Mouse (Mus musculus) retina, postnatal 1 day (tissue): ENCODE results near the gene Eif2b2.

Experiments
- DNase-seq: peaks from one replicate; pipeline ENCODE4 v3.0.0-alpha.2; 2012

Eif2b2 gene

DNA sequence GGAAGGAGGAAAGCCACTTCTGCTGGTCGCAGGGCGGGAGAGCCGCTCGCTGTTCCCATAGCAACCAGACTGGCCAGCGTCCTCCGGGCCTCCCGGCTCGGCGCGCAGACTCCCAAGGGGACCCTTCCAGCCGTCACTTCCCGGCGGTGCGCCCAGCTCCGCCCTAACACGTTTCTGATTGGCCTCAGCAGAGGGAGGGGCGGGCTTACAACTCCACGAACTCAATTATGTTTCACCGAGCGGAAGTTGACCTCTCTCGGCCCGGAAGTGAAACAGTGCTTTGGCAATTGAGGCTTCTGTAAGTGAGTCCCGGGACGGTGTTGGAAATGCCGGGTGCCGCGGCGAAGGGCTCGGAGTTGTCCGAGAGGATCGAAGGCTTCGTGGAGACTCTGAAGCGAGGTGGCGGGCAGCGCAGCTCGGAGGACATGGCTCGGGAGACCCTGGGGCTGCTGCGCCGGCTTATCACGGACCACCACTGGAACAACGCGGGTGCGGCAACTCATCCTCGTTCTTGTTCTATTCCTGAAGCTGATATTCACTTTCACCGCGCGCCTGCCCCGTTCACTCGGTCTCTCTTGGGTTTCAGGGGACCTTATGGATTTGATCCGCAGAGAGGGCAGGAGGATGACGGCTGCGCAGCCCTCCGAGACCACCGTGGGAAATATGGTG is at the start of gene Eif2b2:
Gene Eif2b2 (plus strand): TSS at position 246 of the 669 bp plus-strand sequence.
- DNase-seq = peak; percentile 99

DNA sequence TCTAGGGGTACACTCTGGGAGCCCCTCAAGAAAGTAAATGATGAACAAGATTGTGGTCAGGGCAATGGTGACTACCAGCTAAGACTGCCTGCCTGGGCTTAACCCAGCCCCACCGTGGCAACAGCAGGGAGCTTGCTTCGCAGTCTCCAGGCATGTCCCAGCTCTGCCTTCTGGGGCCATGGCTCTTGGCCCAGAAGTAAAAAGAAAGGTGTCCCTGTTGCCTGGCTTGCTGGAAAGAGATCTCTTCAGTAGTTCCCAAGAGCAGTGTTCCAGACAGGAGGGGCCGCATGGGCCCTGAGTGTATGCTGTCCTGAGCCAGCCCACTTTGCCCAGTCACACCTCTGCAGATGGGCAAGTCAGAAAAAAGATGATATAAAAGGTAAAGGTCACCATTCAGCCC is 49.4 kb upstream of the Eif2b2 start:
- DNase-seq = no peak

DNA sequence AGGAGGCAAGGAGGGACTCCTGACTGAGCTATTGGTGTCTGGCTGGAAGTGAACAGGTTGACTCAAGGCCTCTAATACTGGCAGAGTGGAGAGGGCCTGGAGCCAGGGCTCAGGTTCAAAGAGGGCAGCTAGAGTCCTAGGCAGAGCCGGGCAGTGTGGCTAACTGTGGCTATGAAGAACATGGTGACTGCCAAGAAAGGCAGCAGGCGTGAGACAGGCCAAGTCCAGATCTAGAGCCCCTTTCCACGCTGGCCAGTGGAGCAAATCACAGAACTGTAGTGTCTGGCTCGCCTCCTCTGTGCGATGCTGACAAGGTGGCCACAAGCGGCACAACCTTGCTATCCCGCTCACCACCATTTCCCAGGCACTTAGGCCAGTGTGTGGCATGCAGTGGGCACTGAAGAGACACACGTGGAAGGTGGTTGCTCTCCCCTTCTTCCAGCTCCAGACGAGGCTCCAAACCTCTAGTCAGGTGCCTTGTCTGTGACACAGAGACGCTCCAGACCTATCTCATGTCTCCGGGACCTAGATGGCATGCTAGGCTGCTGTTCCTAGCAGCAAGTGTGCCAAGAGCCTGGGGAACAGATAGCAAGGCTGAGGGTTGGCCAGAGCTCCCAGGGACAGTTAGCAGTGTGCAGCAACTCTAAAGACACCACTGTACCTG is 48.9 kb upstream of the Eif2b2 start:
- no peak for DNase-seq

DNA sequence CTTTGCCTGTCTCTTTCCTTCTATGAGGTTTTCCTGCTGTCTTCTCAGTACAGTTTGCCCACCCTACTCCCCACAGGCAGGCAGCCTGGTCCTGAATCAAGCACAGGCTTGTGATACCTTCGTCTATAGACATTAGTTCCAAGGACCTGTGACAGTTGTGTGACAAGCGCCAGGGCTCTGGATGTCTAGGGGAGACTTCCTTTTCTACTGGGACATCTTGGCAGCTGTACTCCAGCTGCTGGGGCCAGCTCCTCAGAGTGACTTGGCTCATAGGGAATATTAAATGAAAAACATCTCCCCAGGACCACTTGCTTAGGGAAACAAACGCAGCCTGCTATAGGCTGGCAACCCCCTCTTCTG is 48.4 kb upstream of the Eif2b2 start:
- DNase-seq = no peak

DNA sequence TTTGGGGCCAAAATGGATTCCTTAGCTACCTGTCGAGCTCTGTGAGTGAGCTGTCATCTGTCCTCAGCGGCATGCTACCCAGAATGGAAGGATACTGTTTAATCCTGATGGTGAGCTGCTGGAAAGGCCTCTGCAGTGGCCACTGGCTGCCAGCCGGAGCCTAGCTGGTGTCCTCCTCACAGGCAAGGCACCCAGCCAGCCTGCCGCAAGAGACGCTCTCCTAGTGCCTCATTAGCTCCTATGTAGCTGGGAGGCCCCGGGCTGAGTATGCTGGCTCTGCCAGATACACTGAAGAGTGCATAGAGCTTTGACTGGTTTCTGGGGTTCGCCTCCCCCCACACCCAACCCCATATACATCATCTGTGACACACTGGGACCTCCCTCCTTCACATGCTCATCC is 45.3 kb upstream of the Eif2b2 start:
- no peak for DNase-seq

DNA sequence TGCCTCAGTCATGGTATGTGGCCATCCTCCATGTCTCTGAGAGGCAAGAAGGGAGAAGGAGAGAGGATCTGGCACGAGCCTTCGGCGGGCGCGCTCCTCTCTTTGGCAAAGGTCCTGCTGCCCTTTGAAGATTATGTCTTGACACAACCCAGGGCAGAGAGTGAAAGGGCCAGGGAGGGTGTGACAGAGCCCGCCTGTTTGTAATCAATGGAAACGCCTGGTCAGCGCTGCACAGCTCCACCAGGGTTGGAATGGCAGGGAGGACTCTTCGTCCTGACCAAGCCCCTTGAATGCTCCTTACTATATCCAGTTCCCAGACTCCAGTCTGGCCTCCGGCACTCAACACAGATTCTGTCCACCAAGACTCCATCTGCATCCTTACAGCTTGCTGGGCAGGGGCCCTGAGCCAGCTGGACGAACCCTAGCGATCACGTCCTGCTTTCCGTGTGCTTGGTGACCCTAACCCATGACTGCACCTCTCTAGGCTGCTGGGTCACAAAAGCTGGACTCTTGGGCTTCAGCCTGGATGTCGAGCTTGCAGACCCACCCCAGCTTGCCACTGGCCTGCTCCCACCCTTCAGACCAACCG is 44.1 kb upstream of the Eif2b2 start:
- peak; percentile 35 for DNase-seq

DNA sequence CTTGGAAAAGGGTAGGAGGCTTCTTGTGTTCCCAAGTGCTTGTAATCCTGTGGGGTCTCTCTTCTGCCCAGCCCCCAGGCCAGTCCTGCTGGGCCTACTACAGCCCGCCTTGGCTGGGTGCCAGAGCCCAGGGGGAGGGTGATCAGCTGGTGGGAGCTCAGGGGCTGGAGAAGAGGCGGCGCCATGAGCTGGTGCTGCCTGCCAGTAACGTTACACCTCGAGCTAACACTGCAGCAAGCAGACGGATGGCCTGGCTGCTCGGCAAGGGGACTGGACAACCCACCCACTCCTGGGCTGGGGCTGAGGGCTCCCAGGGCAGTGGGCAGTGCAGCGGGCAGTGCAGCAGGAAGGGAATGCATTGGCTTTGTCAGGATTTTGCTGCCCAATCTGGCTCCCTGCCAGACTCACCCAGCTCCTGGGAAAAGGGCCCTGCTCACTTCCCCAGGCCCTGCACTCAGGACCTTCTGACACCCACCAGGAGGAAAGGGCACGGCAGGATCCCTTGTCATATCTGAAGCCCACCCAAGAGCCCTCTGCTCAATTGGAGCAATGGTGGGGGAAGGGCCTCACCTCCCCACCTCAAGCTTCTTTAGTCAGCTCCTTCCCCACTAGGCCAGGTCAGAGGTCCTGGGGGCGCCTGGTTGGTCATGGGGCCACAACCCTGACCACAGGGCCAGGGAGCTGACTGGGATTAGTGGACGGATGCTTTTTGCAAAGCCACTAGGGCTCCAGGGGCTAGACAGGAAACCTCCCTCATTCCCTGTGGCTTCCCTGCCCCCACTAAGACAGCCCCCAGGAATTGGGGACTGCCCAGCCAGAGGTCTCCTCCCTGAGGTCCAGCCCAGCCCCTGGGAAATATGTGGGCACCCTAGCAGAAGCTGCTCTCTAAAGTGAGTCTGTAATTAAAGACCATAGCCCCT is 43.1 kb upstream of the Eif2b2 start:
- DNase-seq = peak; percentile 93

DNA sequence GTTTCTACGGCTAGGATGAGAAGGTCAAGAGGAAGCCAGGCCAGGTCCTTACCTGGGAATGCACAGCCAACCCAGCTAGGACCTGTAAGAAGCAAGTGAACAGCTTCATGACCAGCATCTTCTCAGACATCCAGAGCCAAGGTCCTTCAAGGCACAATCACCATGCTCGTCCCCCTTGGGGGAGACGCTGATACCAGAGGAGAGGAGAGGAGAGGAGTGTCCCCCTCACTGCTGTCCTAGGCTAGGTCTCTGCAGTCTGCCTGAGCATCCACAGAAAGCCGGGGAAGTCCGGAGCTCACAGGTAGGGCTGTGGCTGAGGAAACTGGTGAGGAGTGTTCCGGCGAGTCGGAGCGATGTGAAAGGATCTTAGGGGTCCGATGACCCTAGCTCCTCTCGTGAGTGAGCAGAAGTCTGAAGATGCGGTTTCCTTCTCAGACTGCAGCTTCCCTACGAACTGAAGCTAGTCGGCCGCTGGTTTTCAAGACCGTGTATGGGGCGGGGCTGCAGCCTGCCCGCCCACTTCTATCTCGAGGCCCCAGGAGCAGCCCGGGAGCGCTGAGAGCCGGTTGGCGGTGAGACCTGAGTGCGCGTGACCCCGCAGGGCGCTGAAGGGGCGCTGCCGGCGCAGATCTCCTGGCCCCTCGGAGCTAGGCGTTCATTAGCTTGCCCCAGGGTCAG is 42.3 kb upstream of the Eif2b2 start:
- peak; percentile 72 for DNase-seq

DNA sequence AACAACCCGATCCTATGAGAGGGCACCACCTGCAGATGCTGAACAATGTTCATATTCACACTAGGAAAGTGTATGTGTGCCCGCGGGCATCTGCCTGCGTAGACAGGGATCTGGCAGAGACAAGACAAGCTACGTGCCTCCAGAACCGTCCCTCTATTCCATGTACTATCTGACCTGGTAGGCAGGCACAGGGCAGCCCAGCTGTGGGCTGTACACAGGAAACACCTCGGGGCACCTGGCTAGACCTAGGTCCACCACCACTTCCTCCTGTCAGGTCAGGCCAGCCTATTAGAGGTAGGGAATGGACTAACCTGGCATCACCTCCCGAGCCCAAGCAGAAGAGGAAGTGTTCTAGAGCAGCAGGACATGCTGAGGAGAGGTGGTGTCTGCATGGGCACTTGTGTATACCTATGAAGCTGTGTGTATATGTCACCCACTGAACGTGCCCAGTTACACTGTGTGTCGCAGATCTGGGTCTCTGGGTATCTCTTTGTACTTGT is 41.5 kb upstream of the Eif2b2 start, which contains the start of gene Pgf:
Gene Pgf (minus strand): TSS at position 51 of the 500 bp plus-strand sequence.
- DNase-seq = no peak

DNA sequence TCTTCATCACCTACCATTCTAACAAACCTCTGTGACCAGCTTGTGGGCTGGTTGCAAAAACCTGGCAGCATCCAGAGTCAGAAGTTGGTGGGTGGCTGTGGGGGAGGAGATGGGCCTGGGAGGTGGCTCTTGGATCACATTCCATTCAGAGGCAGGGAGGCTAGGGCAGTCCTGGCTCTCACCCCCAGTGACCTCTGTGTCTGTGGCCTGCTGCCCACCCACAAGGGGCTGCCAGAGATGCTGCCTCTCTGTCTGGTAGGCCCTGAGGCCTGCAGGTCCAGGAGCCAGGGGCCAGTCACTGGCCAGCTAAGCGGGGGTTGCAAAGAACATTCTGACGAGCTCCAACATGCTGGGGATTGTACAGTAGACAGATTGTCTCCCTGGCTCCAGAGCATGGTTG is 41.0 kb upstream of the Eif2b2 start:
- DNase-seq = no peak

DNA sequence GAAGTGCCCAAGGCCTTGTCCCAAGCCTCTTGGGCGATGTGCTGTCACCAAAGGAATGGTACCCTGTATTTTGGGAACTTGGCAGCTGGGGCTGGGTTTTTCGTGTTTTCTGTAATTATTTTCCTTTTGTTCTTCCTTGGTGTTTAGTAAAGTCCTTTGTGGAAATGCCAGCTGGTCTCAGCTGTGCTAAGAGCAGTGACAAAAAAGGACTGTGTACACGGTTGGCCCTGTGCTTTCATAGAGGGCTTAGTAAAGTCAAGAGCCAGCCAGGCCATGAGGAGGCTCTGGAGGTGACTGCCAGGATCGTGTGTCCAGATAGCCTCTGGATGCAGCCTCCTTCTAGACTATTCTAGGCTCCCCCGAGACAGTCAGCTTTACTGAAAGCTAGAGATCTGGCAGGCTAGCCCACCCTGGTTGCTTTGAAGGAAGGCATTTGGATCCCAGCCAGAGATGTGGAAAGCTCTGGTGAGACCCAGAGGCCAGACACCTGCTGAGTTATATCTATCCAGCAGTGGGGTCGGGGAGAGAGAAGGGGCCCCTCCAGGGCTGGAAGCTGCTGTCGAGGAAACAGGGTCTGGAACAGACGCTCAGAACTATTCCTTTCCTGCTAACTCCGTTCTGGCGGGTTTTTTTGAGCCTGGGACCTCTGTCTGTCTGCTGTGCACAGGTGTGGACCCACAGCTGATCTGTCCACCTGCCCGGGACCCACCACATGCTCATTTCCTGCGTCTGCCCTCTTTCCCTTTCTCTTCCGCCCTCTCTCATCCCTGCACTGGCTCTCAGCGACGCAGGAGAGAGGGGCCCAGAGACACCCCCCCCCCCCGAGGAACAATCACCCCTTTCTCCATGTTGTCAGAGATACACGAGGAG is 37.6 kb upstream of the Eif2b2 start:
- peak; percentile 66 for DNase-seq

DNA sequence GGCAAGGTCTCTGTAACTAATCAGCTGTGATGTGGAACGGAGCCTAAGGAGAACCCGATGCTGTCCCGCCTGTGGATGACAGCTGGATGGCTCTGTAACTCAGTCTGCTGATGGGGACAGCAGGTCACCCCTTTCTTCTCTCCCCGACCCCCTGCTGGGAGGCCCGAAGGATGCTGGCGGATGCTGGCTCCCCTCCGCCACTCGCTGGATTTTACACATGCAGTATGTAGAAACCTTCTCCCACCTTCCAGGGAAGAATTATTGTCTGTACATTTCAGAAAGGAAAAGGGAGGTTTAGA is 37.0 kb upstream of the Eif2b2 start:
- peak; percentile 78 for DNase-seq

DNA sequence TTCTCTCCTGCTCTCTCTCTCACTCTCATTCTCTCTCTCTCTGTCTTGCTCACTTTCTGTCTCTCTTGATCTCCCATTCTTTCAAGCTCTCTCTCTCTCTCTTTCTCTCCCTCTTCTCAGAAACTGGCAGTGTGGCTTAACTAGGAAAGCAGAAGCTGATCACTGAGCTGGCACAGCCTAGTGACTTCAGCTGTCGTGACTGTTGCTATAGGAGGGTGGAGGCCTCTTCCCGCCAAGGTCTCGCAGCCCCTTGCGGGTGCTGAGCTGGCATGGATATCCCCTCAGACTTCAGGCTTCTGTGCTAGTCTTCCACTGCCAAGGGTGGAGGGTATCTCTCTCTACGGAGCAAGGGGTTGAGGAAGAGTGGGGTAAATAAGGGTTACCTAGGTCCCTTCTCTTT is 36.4 kb upstream of the Eif2b2 start:
- DNase-seq = peak; percentile 36

DNA sequence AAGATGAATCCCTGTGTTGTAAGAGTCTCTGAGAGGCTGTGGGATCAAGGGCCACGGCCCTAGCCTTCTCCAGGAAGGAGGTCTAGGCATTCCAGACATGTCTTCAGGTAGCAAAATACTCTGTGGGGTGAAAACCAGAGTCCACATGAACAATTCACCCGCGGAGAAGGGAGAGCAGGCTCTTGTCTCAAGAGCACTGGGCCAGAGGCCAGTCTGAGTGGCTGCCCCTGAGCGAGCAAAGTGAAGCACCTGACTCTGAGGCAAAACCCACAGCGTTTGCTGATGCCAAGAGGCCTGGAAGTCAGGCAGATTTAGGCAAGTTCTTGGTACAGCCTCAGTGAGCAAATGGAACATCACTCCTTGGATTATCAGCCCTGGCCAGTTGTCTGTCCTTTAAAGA is 35.2 kb upstream of the Eif2b2 start:
- DNase-seq = no peak

DNA sequence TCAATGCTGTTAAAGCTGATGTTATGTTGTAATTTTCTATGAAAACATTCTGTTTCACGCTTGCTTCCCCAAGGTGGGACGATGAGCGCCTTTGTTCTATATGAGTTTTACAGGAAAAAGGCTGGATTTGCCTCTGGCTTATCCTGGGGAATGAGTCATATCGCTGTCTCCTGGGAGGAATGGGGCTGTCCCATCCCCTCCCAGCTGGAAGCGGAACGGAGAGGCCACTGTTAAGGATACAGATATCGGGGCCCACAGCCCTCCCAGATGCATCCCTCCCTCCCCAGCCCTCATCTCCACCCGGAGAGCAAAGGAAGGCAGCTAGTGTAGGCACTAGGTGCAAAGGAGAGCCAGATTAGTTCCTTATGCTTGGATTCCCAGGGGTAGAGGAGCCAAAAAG is 33.5 kb upstream of the Eif2b2 start:
- no peak for DNase-seq

DNA sequence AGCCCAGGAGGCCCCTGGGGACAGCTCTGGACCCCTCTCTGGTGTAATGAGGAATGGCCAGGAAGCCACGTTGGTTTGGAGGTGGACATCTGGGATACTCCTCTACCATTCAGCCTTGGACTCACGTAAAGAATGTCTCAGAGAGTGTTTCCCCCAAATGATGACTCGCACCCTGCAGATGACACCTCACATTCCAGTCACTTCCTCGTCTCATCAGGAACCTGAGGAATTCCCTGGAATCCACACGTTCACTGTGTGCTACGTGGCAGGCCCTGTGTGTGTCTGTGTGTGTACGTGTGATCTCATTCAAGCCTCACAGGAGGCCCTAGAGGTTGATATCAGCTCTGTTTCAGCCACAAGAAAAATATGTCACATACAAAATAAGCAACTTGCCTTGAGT is 32.9 kb upstream of the Eif2b2 start:
- no peak for DNase-seq

DNA sequence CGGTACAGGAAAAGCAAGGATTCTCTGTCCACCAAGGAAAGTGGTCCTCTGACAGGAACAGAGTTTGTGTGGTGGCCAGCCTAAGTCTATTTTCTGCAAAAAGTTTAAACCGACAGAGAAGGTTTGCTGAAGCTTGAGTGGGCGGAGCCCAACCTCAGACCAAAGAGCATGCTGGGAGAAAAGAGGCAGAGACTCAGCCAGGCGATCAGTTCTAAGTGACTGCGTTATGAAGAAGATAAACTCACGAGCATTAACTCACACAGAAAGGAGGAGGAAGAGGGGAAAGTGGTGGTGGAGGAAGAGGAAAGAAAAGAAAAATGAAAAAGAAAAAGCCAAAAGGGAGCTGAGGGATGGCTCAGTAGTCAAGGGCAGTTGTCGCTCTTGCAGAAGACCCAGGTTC is 29.0 kb upstream of the Eif2b2 start:
- no peak for DNase-seq

DNA sequence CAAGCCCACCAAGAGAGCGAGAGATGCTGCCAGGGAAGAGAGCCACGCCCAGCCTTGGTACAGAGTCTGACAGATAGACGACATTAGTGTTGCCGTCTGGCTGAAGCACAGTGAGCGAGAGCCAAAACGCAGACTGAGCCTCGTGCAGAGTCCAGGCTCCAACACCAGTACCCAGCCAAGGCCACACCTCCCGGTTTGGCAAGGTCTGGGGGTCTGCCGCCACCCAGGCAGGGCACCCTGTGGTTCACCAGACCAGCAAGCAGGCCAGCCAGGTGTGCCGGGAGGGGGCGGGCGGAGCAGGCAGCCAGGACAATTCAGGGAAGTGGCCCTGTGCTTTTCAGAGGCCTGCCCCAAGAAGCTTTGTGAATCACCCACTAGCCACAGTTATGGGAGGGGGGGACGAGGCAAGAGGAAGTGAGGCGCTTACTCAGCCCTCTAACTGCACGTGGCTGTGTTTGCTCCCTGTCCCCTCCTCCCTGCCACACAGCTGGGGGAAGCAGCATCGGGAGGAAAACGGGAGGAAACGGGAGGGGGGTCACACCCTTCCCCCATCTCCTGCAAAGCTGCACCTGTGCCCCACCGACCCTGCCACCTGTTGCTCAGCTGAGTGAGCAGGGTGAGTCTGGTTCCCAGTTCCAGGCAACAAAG is 26.7 kb upstream of the Eif2b2 start:
- DNase-seq = no peak

DNA sequence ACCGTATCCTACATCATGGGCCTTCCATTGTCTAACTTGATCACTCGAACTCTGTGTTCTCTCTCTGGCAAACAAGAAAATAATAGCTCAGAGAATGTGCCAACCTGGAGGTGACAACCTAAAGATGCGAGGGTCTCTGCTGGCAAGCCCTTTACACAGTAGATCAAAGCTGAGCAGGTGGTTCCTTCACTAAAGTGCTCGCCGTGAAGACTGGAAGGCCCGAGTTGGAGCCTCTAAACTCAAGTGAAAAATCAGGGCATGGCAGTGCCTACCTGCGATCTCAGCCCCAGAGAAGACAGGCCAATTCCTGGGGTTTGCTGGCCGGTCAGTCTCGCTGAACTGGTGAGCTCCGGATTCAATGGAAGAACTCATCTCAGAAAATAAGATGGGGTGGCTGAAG is 26.1 kb upstream of the Eif2b2 start:
- no peak for DNase-seq

DNA sequence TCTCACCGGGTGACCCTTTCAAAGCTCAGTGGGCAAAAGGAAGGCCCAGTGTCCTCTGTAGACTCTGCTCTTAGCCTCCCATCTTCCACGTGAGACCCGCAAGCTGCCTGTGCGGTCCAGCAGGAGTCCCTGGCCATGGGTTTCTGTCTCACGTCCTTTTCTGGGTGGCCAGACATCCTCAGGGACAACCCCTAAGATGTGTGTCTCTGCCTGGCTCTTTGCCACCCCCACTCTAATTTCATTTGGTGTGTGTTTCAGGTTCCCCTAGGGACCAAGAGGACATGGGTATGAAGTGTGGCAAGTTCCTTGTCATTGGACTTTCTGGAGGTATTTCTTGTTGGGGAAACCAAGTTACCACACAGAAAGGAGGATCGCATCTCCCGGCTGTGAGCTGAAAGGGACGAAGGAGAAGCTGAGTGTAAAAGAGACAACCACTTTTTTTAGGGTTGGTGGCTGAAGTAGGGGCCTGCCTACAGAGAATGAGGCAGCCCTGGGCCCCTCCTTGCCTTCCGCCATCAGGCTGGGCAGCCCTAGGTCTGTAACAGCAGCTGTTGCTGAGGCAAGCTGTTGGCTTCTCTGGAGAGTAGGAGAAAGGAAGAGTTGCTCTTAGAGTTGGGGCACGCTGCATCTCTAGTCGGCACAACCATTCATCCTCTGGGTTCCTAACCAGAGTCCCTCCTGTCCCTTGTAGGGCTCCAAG is 25.2 kb upstream of the Eif2b2 start:
- DNase-seq = no peak

DNA sequence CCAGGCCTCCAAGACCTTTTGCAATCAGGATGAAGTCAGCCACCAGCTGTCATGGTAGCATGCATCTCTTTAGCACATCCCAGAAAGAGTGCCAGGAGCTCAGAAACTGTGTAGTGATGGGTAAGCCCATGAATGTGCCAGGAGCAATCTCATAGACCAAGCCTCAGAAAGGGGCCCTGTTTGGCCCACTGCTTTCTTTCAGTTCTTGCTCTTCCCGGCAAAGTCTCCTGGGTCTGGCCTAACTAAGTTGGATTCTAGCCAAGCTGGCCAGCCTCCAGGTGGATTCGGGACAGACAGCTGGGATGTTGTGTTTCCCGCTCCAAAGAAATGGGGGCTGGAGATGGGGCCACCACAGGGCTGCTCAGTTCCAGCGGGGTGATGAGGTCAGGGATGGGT is 24.7 kb upstream of the Eif2b2 start:
- peak; percentile 81 for DNase-seq
